Mouse (Mus musculus): ENCODE data around the gene Stk32b. TPM values are rescaled to one million over a fixed set of nuclear protein-coding genes. Genes with fewer than 3 reads are reported as not detected.

Stk32b gene
- polyA plus RNA-seq, 2 experiments from 2014 or later = not detected

DNA sequence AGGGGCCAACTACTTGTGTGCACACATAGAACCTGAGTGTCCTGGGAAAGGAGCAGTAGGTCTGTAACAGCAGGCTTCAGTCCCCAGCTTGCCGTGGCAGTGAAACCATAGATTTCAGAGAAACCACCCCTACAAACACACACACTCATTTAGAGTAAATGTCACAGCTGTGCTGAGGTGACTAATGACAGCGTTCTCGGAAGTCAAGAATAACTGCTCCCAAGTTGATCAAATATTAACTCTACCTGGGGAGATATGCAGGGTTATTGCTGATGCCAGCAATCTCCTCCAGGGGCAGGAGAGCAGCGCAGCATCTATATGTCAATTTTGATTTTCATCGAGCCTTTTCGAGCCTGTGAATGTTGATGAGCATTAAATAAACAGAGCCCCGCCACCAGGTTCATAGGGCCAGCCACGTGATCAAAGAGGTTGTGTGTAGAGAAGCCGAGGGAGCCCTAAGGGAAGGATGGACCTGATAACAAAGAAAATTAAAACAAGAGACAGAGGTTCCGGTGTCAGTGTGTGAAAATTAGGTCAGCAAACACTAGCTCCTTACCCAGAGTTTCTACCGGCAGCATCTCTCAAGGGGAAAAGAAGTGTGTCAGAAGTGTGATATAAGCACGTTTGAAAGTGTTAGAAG lies 210.0 kb downstream of the Stk32b start:
- no peak for ATAC-seq

DNA sequence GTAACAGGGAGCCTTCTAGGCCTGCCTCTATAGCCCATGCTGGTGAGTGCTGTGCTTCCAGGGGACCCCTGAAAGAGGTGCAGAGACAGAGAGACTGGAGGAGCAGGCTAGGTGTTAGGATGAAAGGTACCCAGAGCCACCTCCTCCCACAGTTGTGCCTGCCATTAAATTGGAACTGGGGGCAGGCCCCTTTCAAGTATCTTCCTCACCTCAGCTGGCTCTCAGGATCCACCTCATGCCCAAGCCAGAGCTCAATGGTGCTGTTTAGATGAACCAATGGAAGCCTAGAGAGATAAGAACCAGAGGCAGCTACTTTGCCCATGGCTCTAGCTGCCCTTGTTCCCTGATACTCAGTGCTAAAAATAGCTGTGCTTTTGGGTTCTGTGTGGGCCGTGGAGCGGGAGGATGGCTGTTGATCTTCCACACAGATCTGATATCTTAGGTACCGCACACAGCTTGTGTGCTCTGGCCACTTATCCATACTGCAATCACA lies 221.9 kb downstream of the Stk32b start:
- no peak for ATAC-seq

DNA sequence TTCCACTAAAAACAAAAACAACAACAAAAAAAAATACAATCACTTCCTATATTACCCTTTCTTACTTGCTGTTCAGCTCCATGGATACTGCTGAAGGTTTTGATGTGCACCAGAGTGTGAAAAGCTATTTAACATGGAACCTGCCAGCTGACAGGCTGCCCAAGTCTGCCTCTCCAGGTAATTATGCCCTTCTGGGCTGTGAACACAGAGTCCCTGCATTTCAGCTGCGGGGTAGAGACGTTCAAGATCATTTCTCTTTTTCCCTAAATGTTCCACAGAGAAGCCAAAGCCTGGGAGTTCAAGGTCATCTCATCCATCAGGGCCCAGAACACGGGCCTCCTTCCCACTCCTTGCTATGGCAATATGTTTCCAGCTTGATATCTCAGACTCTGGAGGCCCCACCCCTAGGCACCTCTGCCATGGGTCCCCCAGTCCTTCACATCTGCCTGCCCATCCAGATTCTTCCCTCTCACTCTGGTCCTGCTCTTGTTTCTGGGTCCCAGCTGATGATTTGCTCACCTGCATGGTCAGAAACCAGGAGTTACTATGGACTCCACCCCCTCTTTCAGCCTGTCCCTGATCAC lies 244.9 kb downstream of the Stk32b start:
- ATAC-seq = no peak

DNA sequence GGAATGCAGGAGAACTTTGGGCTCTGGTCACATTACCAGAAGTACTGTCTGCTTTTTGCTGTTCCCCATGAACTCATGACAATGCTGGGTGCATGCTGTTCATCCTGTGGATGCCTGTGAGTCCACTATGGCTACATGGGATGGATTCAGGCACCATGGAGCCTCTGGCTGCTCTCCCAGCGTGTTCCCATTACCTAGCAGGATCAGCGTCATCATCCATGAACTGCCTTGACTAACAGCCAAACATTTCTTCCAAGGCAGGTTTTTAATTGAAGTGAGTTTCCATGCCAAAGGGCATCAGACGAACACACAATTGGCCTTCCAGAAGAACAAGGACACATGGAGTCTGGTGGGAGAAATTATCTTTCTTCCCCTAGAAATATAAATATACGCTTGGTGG lies 245.4 kb downstream of the Stk32b start:
- ATAC-seq = no peak

DNA sequence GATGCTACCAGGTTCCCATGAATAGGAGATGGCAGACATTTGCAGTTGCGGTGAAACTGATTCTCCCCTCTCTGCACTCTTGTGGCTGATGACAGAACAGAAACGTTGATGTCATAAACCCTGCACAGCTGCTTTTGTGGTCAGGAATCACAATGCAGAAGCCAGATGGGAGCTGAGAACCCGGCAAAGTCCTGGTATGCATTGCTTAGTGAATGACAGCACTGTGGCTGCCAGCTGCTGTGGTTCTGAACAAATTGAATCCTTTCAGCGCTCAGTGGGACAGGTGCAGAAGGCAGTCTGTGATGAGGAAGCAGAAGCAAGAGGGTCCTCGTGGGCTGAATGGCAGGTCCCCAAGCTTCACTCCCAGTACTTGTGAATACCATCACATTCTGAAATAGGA lies 247.9 kb downstream of the Stk32b start:
- no peak for ATAC-seq

DNA sequence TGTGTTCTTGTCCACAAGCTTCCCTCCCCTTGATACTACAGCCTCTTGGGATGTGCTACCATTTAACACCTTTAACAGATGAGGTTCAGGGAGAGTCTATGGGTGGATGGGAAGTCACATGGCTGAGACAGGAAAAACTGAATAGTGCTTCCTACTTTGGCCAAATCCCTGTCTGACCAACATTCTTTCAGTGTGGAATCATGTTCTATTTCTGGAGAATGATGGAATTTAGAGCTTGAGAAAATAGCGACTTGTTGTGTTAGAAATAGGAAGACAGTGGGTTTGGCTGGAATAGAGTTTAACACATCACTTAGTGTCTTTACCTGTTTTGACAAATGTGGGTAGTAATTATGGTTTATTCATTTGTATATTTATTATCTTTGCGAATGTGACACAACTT lies 249.3 kb downstream of the Stk32b start:
- ATAC-seq = no peak

DNA sequence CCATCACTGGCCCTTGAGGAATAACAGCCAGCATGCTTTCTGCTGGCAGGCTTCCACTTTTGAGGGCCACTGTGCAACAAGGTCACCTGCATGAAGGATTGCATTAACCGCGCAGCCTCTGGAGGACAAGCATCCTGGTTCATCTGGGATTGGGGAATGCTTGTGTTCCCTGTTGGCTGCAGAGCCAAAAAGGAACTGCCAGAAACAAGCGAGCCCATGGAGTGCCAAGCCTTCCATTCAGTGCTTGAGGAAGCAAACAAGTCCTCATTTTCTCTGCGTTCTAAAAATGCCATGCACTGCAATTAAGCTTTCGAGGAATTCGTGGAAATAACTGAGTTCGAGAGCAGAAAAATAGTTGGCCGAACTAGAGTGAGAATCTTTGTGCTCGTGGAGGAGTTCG lies 251.5 kb downstream of the Stk32b start:
- no peak for ATAC-seq

DNA sequence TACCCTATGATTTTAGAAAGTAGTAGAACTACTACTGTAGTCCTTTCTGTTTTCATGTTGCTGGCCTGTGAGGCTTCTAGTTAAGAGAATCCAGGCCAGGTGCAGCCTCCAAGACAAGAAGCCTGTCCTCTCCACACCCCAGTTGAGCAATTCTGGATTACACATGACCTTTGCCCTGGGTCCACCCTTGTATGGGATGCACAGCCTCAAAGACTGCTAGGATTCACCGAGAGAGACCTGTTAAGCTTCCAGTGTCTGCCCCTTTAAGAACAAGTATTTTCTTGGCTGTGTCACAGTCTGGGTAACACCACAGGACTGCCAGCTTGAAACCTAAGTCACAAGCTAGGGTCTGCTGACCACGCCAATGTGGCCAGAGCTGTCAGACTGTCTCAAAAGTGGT lies 258.7 kb downstream of the Stk32b start:
- no peak for ATAC-seq

DNA sequence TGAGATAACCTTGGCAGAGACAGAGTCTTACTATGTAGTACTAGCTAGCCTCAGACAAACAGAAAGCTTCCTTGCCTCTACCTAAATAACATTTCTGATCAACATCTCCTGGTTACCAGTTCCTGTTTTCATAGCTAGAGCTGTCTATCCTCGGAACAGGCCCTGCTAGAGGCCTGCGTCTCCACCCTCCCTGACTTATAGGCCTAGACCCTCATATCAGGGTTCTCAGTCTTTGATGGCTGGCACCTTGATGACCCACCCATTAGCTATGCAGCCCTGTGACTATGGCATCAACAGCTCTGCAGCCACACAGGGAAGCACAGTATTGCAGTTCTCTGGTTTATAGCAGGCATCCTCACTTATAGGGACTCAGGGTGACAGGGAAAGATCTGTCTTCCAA lies 259.1 kb downstream of the Stk32b start:
- no peak for ATAC-seq

DNA sequence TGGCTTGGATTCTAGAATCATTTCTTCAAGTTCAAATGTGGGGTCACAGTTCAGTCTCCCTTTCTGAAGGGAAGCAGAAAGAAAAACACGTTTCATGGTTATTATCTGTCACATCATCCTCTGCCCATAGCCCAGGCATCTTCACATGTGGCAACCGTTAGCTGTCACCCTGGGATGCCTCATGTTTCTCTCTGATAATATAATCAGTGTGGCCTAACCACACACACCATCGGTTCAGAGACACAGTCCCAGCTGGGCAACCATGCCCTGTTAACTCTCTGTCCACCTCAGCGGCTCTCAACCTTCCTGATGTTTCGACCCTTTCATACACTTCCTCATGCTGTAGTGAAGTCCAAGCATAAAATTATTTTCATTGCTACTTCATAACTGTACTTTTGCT lies 259.8 kb downstream of the Stk32b start:
- ATAC-seq = no peak

DNA sequence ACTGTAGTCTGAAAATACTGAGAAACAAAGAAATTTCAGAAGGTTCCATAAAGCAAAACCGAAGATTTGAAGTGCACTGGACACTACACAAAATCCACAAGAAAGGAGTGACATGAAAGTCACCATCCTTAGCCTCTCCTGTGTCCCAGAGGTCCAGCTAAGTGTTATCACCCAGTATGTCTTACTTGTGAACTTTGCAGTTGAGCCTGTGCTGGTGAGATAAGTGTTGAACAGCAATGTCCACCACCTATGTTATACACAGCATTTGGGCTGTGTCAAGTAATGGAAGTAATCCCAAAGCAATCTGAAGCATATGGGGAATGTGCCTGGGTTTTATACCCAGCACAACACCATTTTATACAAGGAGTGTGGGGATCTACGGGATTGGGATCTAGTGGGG lies 260.4 kb downstream of the Stk32b start:
- no peak for ATAC-seq

DNA sequence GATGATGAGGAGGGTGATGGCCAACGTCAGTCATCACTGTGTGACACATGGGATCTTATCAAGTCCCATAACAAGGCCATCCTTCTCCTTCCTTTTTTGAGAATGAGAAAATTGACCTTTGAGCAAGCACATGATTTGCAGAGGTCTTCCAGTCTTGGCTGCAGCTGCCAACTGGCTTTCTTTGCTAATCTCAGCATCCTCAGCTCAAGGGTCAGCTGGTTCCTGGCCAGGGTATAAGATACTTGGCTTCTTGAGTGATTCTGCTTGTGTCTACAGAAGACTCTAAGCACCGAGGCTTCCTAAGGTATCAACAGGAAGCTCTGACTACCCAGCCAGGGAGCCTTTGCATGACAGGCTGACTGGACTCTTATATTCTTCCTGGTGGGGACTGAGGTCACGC lies 269.4 kb downstream of the Stk32b start:
- ATAC-seq = no peak

DNA sequence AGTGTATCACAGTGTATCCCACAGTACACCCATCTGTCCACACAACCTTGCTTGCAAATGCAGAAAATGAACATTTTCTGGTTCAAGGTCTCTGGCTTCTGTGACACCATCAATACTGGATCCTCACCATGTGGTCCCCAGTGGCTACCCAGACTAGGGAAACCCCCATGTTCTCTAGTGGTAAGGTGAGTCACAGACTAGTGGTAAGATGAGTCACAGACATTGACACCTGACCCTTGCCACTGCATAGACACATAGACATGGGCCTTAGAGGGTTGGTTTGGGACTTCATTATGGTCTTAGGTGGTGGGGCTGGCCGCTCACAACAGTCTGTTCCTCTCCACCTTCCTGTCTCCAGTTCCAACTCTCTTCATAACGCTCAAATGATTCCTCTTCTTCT lies 274.2 kb downstream of the Stk32b start:
- ATAC-seq = no peak

DNA sequence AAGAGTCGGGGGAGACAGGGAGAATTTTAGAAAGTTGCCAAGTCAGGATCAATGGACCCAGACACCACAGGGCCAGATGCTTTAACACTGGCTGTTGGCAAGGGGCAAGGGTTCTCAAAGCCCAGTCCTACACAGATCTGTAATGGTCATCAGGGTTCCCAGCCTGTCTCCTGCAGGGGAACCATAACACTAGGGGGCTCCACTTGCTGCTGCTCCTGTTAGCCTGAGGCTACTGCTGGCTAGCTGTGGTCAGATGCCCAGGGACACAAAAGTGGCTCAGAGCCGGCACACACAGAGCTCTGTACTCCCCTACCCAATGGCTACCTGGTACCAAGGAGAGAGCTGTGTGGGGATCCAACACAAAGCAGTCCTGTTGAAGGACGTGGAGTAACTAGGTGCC lies 281.6 kb downstream of the Stk32b start:
- no peak for ATAC-seq

DNA sequence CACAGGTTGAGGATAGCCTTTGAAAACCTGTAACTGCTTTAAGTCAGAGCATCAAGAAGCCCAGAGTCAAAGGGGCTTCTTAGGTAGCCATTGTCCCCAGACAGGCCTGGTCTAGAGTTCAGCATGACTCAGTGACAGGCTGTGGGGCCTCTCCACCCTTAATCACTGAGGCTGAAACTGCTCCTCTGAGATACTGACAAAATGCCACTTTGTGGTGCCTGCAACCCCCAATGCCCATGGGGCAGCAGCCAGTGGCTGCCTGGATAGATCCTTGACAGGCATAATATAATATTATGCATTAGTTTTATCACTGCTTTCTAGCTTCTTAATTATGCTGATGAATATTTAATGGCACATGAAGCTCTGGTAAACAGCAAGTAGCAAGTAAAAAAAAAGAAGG lies 289.8 kb downstream of the Stk32b start:
- ATAC-seq = no peak

DNA sequence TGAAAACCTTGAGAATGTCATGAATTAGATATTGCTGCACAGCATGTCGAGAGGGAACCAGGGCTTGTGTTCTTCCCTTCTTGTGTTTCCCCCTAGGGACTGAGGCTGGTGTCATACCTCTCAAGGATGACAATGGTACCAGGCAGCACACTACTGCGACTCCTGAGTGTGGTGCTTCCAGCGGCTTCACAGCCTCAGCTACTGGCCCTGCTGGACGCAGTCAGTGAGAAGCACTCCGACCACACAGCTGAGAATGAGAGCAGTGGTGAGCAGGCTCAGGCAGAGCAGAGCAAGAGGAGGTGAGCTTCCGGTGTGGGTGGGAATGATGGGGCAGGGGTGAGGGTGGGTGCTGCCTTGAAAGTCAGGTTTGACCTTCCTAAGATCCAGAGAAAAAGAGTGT lies 297.9 kb downstream of the Stk32b start:
- ATAC-seq = no peak

Other genes starting within 250 kb of the Stk32b start
- not detected for gene Cytl1, start 18.3 kb upstream of the Stk32b start, polyA plus RNA-seq (2017; shearing (Covaris generic))
- under 1 TPM in 1 of 2 experiments, not detected in 1; 0.22 TPM for gene Msx1, start 107.4 kb upstream of the Stk32b start, polyA plus RNA-seq (2017; shearing (Covaris generic))

All from activated CD4-positive, CD25-positive, alpha-beta regulatory T cell, adult 4 months (primary cell).